Mouse (Mus musculus) spleen, adult 18-20 months (tissue): Measurements from ENCODE around the gene Eif4g2.

ENCODE experiments used
- DNase-seq, 2 experiments: peaks; one replicate each; pipeline ENCODE4 v3.0.0; 2022; ENCODE audit warnings: mixed read lengths in 2 of 2

The Eif4g2 gene

GRCm38 (mm10) chr7:111082822-111083732 lies at the start of gene Eif4g2:
Gene Eif4g2 (minus strand): TSS chr7:111083030.
- DNase-seq = peak; percentile 95 to 99

DNA sequence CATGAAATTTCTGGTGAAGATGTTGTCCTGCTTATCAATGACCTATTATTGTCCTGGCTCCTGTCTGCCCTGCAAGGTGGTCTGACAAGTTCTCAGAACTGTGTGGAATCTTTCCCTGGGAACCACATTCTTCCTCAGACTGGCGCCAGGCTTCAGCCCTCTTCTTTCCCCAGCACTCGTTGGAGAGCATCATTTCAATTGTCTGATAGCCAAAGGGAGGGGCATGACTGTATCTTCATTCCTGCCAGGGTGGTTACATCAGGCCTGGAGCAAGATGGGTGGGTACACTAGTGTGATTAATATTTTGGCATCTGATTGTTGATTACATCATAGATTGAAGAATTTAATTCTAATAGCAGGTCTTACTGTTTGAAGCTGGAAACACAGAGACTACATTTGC lies 49.8 kb upstream of the Eif4g2 start:
- no peak for DNase-seq

GRCm38 (mm10) chr7:111126636-111127395 lies 44.0 kb upstream of the Eif4g2 start:
- no peak for DNase-seq

GRCm38 (mm10) chr7:111123761-111124546 lies 41.1 kb upstream of the Eif4g2 start:
- DNase-seq = no peak

DNA sequence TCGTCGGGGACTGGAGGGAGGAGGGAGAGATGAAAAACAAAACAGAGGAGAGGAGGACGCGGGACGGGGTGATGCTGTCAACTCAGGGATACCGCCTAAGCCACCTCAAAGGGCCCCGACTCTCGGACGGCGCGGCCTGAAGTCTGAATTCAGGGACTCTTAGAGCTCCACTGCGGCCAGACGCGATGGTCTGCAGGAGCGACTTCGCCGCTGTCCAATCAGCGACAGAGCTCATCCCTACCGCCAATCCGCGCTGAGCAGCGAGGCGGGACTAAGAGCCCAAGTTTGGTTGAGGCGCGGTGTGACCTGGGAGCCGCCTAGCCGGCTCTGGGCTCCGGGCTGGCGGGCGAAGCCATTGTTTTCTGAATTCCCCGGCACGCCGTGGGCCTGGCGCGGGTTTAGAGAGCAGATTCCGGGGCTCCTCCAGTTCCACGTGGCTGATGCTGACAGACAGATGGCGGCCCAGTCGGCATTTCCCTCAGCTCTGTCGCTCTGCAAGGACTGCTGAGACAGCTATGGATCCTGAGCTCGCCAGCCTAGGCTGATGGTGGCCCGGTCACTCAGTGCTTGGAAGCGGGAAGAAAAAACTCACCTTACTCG lies 39.8 kb upstream of the Eif4g2 start:
- DNase-seq = peak; percentile 93 to 95

- DNase-seq = no peak
Measured at GRCm38 (mm10) chr7:111122084-111122530, 39.3 kb upstream of the Eif4g2 start.

- DNase-seq = no peak
Measured at GRCm38 (mm10) chr7:111121522-111121921, 38.7 kb upstream of the Eif4g2 start.

- no peak for DNase-seq
Measured at GRCm38 (mm10) chr7:111109561-111109960, 26.7 kb upstream of the Eif4g2 start.

DNA sequence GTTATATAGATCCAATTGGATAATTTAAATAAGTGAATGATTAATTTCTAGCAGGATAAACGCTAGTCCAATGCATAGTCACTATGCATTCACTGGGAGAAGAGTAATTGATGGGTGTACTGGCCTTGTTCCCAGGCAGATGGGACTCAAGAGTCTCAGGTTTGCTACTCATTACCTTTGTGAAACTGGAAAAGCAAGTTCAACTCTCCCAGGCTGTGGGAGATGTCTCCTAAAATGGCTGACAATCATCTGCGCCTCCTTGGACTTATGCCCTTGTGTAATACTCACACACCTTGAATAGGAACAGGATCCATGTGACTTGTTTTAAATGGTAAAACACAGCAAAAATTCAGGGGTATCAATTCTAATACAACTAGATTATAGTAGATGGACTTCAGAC lies 26.3 kb upstream of the Eif4g2 start:
- DNase-seq = no peak

GRCm38 (mm10) chr7:111098196-111098595 lies 15.4 kb upstream of the Eif4g2 start:
- DNase-seq = no peak

GRCm38 (mm10) chr7:111095169-111095568 lies 12.3 kb upstream of the Eif4g2 start:
- no peak for DNase-seq

DNA sequence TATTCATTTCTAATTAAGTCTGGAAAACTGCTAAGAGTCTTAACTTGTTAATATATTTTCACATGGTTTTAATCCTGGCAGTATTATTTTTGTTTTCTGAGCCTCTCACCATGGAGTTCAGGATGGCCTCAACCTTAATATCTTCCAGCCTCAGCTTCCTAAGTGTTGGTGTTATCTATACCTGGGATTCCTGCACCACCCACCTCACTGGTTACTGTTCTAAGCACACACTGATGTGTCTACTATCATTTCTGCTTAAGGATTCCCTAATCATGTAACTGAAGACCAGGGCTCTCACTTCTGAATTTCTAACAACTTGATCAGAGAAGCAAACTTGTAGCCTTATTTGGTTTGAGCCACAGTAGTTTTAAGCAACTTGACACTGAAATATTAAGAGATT lies 2.3 kb upstream of the Eif4g2 start:
- DNase-seq = no peak

- DNase-seq = no peak
Measured at GRCm38 (mm10) chr7:111084443-111084842, 1.6 kb upstream of the Eif4g2 start.

GRCm38 (mm10) chr7:111083733-111084120 lies 897 bp upstream of the Eif4g2 start:
- DNase-seq = no peak

DNA sequence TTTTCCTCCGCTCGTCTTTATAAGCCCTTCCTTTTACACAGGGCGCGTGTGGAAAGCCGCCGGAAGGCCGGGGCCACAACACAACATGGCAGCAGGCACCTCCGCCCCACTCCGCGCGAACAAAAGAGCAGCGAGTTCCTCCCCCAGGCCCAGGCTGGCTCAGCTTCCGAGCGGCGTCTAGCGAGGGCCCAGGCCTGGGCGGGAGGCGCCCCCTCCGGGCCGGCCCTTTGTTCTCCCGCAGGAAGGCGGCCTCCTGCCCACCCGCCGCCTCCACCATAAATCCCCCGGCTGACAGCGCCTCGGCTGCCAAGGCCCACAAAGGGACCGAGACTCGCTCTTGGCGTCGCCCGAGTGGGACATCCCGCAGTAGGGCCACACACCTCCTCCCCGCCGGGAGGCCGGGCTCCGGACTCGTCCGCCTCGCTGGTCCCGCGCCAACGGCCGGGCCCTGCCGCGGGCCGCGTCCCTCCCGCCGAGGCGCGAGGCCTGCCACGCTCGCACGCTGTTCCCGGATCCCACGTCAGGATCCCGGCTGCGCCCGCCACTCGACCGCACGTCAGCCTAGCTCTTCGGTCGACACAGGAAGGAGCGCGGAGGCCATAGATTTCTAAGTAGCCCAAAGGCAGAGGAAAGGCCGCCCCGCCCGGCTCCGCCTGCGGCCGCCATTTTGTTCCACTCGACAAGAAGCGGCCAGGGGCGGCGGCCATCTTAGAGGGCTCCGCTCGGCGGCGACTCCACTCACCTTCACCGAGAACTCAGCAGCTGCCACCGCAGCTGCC lies 598 bp downstream of the Eif4g2 start:
- DNase-seq = peak; percentile 80 to 82

DNA sequence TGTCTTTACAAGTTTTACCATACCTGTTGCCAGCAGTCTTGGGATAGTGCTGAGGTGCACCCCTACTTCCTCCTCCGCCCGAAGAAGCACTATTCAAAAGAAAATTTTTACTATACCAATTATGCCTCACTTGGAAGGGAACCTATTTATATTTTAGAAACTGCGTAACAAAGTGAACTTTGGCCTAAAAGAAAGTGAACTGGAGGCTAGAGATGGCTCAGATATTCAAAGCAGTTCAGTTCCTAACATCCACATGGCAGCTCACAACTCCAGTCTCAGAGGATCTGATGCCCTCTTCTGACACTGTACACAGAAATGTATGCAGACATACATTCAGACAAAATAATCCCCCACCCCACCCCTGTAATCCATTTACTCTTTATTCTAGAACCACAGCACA lies 2.0 kb downstream of the Eif4g2 start:
- no peak for DNase-seq

- no peak for DNase-seq
Measured at GRCm38 (mm10) chr7:111080026-111080425, 2.8 kb downstream of the Eif4g2 start.

DNA sequence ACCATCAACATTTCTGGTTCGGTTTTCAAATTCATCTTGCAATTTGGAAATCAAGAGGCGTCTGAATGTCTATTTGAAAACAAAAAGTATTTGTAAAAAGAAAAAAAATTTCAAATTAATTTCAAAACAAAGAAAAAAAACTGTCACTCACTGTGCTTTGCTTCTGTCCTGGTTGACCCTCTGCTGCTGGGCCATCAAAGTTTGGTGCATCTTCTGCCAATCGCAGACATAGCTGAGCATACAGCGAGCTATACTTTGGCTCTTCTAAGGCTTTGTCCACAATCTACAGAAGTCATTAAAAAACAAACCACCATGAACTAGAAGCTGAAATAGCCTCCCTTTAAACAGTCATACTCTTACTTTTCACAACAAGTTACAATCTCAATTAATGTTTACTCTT lies 4.6 kb downstream of the Eif4g2 start:
- DNase-seq = no peak

DNA sequence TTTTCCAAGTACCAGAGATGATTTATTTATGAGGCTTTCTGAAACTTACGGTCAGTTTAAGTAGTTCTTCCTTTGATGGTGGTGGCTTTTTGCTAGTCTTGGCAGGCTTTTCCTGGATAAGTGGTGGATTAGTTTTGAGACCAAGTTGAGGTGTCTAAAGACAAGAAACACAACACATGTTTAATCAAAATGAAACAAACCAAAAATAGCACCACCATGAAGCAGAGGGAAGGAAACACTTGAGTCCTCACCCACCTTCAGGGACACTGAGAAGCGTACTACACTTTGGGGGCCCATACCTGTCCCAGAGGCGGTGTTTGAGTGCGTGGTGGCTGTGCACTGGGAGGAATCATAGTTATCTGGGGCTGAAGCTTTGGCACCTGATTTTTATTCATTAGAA lies 7.5 kb downstream of the Eif4g2 start:
- no peak for DNase-seq

DNA sequence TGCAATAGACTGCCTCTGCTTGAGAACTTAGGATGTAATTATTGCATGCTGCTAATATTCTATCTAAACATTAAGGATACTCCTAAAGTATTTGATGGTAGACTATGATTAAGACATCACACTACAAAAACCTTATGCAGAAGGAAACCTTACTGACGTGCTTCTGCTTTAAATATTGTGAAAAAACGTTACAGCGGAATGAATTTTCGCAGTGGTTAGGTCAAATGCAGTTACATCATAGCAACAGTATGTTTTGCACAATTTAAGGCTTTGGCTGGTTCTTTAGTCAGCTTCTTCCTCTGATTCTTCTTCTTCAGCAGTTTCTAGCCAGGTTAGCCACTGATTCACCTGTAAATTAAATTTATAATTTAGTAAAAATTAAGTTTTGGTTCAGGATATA lies 10.4 kb downstream of the Eif4g2 start:
- DNase-seq = no peak

GRCm38 (mm10) chr7:111070167-111070496 lies 12.7 kb downstream of the Eif4g2 start:
- DNase-seq = no peak
